Mouse (Mus musculus) MEL (cell line): ENCODE measurements around the gene Txnrd1. TPM values are rescaled to one million over a fixed set of nuclear protein-coding genes. Genes with fewer than 3 reads are reported as not detected.

Source experiments
- polyA plus RNA-seq, 2 experiments: library from polyadenylated mRNA; stranded (reverse) in 1 of 2; unstranded in 1 of 2; fragments of >175 nt in 1 of 2; fragments of >200 nt in 1 of 2; gene quantifications; 2 replicates each; pipeline versions ENCODE4 v1.2.1 to v1.2.4; 2012; ENCODE audit warnings: low replicate concordance in 2 of 2, low read depth in 1 of 2; ENCODE audit not compliant: insufficient read length in 2 of 2, insufficient read depth in 1 of 2, missing spikeins in 1 of 2
- total RNA-seq: library from RNA; depleted of rRNA; stranded (reverse); fragments of 300-350 nt; gene quantifications from 2 replicates; pipeline ENCODE4 v1.2.3, GENCODE M21; 2012; rRNA removed

Txnrd1 gene
- total and polyA plus RNA-seq, 3 experiments, result 91.6 to 127 TPM; not detected in 1

Other genes starting within 250 kb of the Txnrd1 start
- 29.0 and 33.1 TPM in 2 replicates for gene 1190007I07Rik, start 210.7 kb upstream of the Txnrd1 start, total RNA-seq
- gene 1190007I07Rik, start 210.7 kb upstream of the Txnrd1 start, polyA plus RNA-seq, result 100 to 1,000 TPM in 1 of 2 experiments, 10 to 100 TPM in 1; 49.7 to 823 TPM
- gene Tdg, start 204.1 kb upstream of the Txnrd1 start, total RNA-seq, result 27.6 and 30.0 TPM in 2 replicates
- gene Tdg, start 204.1 kb upstream of the Txnrd1 start, polyA plus RNA-seq, result 10 to 100 TPM in 1 of 2 experiments, not detected in 1; 79.1 TPM
- 0.15 and 0.23 TPM in 2 replicates for gene Glt8d2, start 143.3 kb upstream of the Txnrd1 start, total RNA-seq
- under 1 TPM in 1 of 2 experiments, not detected in 1; 0.54 TPM for gene Glt8d2, start 143.3 kb upstream of the Txnrd1 start, polyA plus RNA-seq
- gene Hcfc2, start 137.8 kb upstream of the Txnrd1 start, total RNA-seq, result 21.0 and 22.9 TPM in 2 replicates
- 10 to 100 TPM in 1 of 2 experiments, not detected in 1; 20.9 TPM for gene Hcfc2, start 137.8 kb upstream of the Txnrd1 start, polyA plus RNA-seq
- 27.3 and 32.6 TPM in 2 replicates for gene Nfyb, start 69.8 kb upstream of the Txnrd1 start, total RNA-seq
- 10 to 100 TPM in 1 of 2 experiments, not detected in 1; 38.3 TPM for gene Nfyb, start 69.8 kb upstream of the Txnrd1 start, polyA plus RNA-seq
- 1.2 and 1.3 TPM in 2 replicates for gene Eid3, start 32.7 kb downstream of the Txnrd1 start, total RNA-seq
- 1 to 10 TPM in 1 of 2 experiments, not detected in 1; 1.2 TPM for gene Eid3, start 32.7 kb downstream of the Txnrd1 start, polyA plus RNA-seq
- gene Chst11, start 151.5 kb downstream of the Txnrd1 start, total RNA-seq, result 3.1 and 4.5 TPM in 2 replicates
- gene Chst11, start 151.5 kb downstream of the Txnrd1 start, polyA plus RNA-seq, result 10 to 100 TPM in 1 of 2 experiments, not detected in 1; 10.6 TPM